Mouse (Mus musculus) forebrain, postnatal 0 days (tissue): Measurements from ENCODE around the gene Gm8994. TPM values are rescaled to one million over a fixed set of nuclear protein-coding genes. Genes with fewer than 3 reads are reported as not detected.

Source experiments
- ATAC-seq: fragments of 200-750 bp; cut with Nextera tagmentation; 2 replicates; pipeline ENCODE4 v1.8.0; 2017; ENCODE audit warnings: mild to moderate bottlenecking, moderate library complexity
- DNase-seq: peaks from one replicate; pipeline ENCODE4 v3.0.0-alpha.2; 2015
- H3K27ac ChIP-seq: fragments of 300-500 bp; sonication (generic); 2 replicates; pipeline ENCODE4 v1.5.1; 2014; ENCODE audit warnings: low read depth, mild to moderate bottlenecking, antibody characterized with exemption, low read length, moderate library complexity, mixed read lengths
- H3K27me3 ChIP-seq: fragments of 300-500 bp; sonication (generic); 2 replicates; pipeline ENCODE4 v1.6.1; 2014; ENCODE audit warnings: mild to moderate bottlenecking, low read length, mixed read lengths; ENCODE audit not compliant: insufficient read depth
- H3K36me3 ChIP-seq: fragments of 300-500 bp; sonication (generic); 2 replicates; pipeline ENCODE4 v1.6.1; 2014; ENCODE audit warnings: mild to moderate bottlenecking, moderate library complexity; ENCODE audit not compliant: insufficient read depth
- H3K4me1 ChIP-seq: fragments of 300-500 bp; sonication (generic); 2 replicates; pipeline ENCODE4 v1.6.1; 2014; ENCODE audit warnings: antibody characterized with exemption; ENCODE audit not compliant: insufficient read depth
- H3K4me2 ChIP-seq: fragments of 300-500 bp; sonication (generic); 2 replicates; pipeline ENCODE4 v1.6.1; 2014; ENCODE audit warnings: low read depth, mild to moderate bottlenecking, moderate library complexity
- H3K4me3 ChIP-seq: fragments of 300-500 bp; sonication (generic); 2 replicates; pipeline ENCODE4 v1.5.1; 2014; ENCODE audit warnings: low read depth, low read length, mixed read lengths
- H3K9ac ChIP-seq: fragments of 300-500 bp; sonication (generic); 2 replicates; pipeline ENCODE4 v1.6.1; 2014; ENCODE audit warnings: mild to moderate bottlenecking
- H3K9me3 ChIP-seq: fragments of 300-500 bp; sonication (generic); 2 replicates; pipeline ENCODE4 v1.6.1; 2016; ENCODE audit warnings: low read length
- CTCF ChIP-seq: sonication (generic); IDR thresholded peaks from 2 replicates; pipeline ENCODE4 v1.5.1; 2016; ENCODE audit warnings: antibody characterized with exemption, control low read depth, low read depth
- WGBS: fragments of 180-500 bp; shearing (Covaris S2); extraction: QIAGEN DNeasy Blood & Tissue Kit; methylation state at CpG from one replicate; pipeline ENCODE4 v1.1.7; 2014; 5-methylcytosine and 5-hydroxymethylcytosine counted together
- polyA plus RNA-seq: library from polyadenylated mRNA; unstranded; fragments of >200 nt; fragmentation: Nextera tagmentation; extraction: Ambion mirVana; gene quantifications from 2 replicates; pipeline ENCODE4 v1.2.1, GENCODE M21; 2015
- total RNA-seq: library from RNA; depleted of rRNA; stranded (reverse); fragments of >200 nt; gene quantifications from 2 replicates; pipeline ENCODE4 v1.2.3, GENCODE M21; 2014; rRNA removed

Gm8994 gene
- total and polyA plus RNA-seq, 2 experiments from 2014 or later = 0.14 TPM; not detected in 1

DNA sequence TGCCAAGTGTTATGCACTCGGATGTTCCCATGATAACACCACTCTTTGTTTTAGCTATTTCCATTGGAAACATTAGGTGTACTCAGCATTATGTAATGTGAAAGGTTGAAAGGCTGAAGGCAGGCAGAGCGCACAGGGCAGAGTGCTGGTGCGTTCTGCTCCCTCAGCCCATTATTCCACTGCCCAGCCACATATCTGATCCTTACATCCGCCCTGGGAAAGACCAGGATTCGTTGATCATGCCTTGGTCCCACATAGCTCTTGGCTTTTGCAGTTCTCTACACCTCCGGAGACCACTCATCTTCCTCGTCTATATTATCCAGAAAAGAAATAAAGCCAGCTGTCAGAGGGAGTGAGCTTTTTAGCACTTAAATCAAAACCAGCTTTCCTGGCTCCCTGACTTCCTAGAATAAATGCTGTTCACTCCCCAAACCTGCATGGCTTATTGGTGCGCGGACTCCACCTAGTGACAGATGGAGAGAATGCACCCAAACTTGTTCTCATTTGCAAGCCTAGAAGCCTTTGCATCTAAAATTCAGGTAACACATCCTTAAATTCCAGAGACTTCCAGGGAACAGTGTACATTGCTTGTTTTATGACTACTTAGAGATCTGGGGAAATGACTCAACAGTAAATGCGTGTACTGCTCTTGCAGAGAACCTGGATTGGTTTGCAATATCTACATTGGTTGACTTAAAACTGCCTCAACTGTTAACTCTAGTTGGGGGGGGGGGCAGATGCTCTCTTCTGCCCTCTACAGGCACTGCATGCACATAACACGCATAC, 26.3 kb downstream of the Gm8994 start:
- TF ChIP-seq CTCF = peak; percentile 94
- no peak overlapping the region for H3K4me2 ChIP-seq
- H3K27ac ChIP-seq = no peak overlapping the region
- DNase-seq (peak; percentile 95), ATAC-seq (peak; percentile 79)
- H3K9me3 ChIP-seq = no peaks in the 10 kb centered on the region
- H3K36me3 ChIP-seq = no peaks in the 10 kb centered on the region
- H3K4me3 ChIP-seq = no peak overlapping the region
- H3K4me1 ChIP-seq = 0 out of 2 replicates have a peak, but pooled peaks cover 4% of the 10 kb centered on the region
- no peaks in the 10 kb centered on the region for H3K27me3 ChIP-seq
- 40% methylated on average over 11 of the region's 11 CpGs for WGBS
- 0 out of 2 replicates have a peak overlapping the region, but pooled peaks have one; percentile 6 for H3K9ac ChIP-seq

- Histone ChIP-seq H3K4me1 (0 out of 2 replicates have a peak, but pooled peaks cover under 1% of the 10 kb centered on the region), H3K27me3 (no peaks in the 10 kb centered on the region), H3K9me3 (no peaks in the 10 kb centered on the region), H3K27ac (no peak overlapping the region), H3K36me3 (no peaks in the 10 kb centered on the region), H3K4me3 (no peak overlapping the region), H3K9ac (no peak overlapping the region), H3K4me2 (no peak overlapping the region)
- 58% methylated on average over 5 of the region's 5 CpGs for WGBS
- TF ChIP-seq CTCF = no peak
- DNase-seq (no peak), ATAC-seq (no peak)
Observed at GRCm38 (mm10) chr6:136358471-136358870, 31.1 kb downstream of the Gm8994 start.

DNA sequence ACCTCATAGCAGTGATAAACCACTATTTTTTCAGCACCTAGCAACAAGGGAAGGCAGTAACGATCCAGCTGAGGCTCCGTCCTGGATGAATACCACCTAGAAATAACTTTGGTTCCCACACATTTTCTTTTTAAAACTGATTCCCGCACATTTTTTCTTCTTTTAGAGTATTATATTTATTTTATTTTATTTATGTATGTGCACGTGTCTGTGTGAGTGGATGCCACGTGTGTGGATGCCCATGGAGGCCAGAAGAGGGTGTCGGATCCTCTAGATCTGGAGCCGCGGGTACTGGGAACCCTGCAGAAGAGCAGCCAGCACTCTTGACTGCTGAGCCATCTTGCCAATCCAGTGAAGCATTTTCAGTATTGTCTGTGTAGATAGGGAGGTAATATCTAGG, 36.0 kb downstream of the Gm8994 start:
- Histone ChIP-seq H3K9ac (no peak overlapping the region), H3K27ac (no peak overlapping the region), H3K9me3 (no peaks in the 10 kb centered on the region), H3K4me3 (no peak overlapping the region), H3K27me3 (no peaks in the 10 kb centered on the region), H3K4me2 (no peak overlapping the region), H3K36me3 (no peaks in the 10 kb centered on the region), H3K4me1 (peaks cover 8% of the 10 kb centered on the region; the same call in 1 of the 2 replicates)
- no peak for ATAC-seq
- TF ChIP-seq CTCF = no peak
- no peak for DNase-seq
- 77% methylated on average over 8 of the region's 8 CpGs for WGBS

GRCm38 (mm10) chr6:136364008-136364407, 36.7 kb downstream of the Gm8994 start:
- no peak overlapping the region for H3K9ac ChIP-seq
- no peaks in the 10 kb centered on the region for H3K27me3 ChIP-seq
- H3K4me1 ChIP-seq = peaks cover 8% of the 10 kb centered on the region; the same call in 1 of the 2 replicates
- H3K9me3 ChIP-seq = no peaks in the 10 kb centered on the region
- peak overlapping the region; percentile 11; the same call in 1 of the 2 replicates for H3K4me2 ChIP-seq
- no peaks in the 10 kb centered on the region for H3K36me3 ChIP-seq
- peak overlapping the region; percentile 51 for H3K27ac ChIP-seq
- H3K4me3 ChIP-seq = no peak overlapping the region
- TF ChIP-seq CTCF = no peak
- WGBS = 36% methylated on average over 4 of the region's 4 CpGs
- DNase-seq (no peak), ATAC-seq (0 out of 2 replicates have a peak, but pooled peaks have one; percentile 8)

DNA sequence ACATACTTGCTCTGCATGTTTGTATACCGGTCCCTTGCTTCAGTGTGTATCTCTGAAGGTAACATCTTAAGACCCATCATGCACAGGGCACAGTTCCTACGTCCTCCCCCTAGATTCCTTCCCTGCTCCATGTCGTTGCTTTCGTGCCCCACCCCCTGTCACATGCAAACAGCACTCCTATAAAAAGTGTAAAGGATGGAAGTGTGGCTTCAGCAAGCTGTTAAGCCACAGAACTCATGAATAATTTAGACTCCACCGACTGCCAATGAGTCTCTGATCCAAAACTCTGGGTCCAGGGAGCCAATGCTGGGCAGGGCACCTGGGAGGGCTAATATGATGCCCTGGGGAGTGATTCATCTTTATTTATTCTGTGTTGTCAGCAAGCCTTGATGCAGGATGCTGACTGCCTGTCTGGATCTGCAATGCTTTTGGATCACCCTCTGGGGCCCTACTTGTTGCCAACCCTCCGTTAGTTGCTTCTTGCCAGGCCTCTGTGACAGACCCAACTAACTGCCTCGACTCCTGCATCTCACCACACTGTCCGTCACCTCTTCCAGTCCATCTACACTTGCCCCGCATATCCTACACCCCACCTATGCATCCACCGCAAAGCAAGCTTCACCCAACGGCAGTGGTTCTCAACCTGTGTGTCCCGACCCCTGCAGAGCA, 37.2 kb downstream of the Gm8994 start:
- Histone ChIP-seq H3K9ac (no peak overlapping the region), H3K36me3 (no peaks in the 10 kb centered on the region), H3K4me2 (peak overlapping the region; percentile 11; the same call in 1 of the 2 replicates), H3K9me3 (no peaks in the 10 kb centered on the region), H3K4me1 (peaks cover 8% of the 10 kb centered on the region; the same call in 1 of the 2 replicates), H3K27me3 (no peaks in the 10 kb centered on the region), H3K27ac (peak overlapping the region; percentile 51), H3K4me3 (no peak overlapping the region)
- no peak for TF ChIP-seq CTCF
- ATAC-seq (peak; percentile 91), DNase-seq (peak; percentile 67)
- 62% methylated on average over 12 of the region's 12 CpGs for WGBS

DNA sequence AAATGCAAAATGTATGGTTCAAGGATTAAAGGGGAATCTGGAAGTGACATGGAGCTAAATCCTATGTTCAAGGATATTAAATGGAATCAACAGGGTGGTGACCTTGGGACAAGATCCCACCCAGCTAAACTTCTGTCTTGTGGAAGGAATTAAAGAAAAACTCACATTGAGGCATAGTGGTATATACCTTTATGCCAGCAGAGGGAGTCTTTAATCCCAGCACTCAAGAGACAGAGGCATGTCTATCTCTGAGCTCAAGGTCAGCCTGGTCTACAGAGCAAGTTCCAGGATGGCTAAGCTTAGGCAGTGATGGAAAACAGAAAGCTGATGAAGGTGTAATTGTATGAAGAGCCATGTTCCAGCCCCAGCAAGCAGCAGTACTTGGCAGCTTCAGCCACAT, 48.8 kb downstream of the Gm8994 start:
- Histone ChIP-seq H3K4me2 (no peak overlapping the region), H3K4me3 (no peak overlapping the region)
- no peak for ATAC-seq

More for the DNA sequence above, 48.8 kb downstream of the Gm8994 start:
- Histone ChIP-seq H3K27ac (no peak overlapping the region), H3K9me3 (0 out of 2 replicates have a peak, but pooled peaks cover 5% of the 10 kb centered on the region), H3K36me3 (no peaks in the 10 kb centered on the region), H3K4me1 (no peaks in the 10 kb centered on the region), H3K27me3 (no peaks in the 10 kb centered on the region), H3K9ac (no peak overlapping the region)
- DNase-seq = no peak
- no peak for TF ChIP-seq CTCF

Other genes starting within 250 kb of the Gm8994 start
- gene Grin2b, start 154.0 kb upstream of the Gm8994 start, total RNA-seq = 57.9 and 66.6 TPM in 2 replicates
- gene Grin2b, start 154.0 kb upstream of the Gm8994 start, polyA plus RNA-seq = 62.5 and 102 TPM in 2 replicates
- 0.29 TPM in 1 of 2 replicates, not detected in the other for gene E330021D16Rik, start 88.0 kb downstream of the Gm8994 start, total RNA-seq
- not detected in 2 replicates for gene E330021D16Rik, start 88.0 kb downstream of the Gm8994 start, polyA plus RNA-seq
- 35.0 and 54.8 TPM in 2 replicates for gene Atf7ip, start 178.6 kb downstream of the Gm8994 start, total RNA-seq
- 12.6 and 23.5 TPM in 2 replicates for gene Atf7ip, start 178.6 kb downstream of the Gm8994 start, polyA plus RNA-seq